Mouse (Mus musculus): Measurements from ENCODE around the gene Chtf18.
"Not testable (repeated sequence)": the region's sequence is repeated elsewhere in the genome, so short reads cannot be mapped to it uniquely, and the experiment has no call there.

The Chtf18 gene

DNA sequence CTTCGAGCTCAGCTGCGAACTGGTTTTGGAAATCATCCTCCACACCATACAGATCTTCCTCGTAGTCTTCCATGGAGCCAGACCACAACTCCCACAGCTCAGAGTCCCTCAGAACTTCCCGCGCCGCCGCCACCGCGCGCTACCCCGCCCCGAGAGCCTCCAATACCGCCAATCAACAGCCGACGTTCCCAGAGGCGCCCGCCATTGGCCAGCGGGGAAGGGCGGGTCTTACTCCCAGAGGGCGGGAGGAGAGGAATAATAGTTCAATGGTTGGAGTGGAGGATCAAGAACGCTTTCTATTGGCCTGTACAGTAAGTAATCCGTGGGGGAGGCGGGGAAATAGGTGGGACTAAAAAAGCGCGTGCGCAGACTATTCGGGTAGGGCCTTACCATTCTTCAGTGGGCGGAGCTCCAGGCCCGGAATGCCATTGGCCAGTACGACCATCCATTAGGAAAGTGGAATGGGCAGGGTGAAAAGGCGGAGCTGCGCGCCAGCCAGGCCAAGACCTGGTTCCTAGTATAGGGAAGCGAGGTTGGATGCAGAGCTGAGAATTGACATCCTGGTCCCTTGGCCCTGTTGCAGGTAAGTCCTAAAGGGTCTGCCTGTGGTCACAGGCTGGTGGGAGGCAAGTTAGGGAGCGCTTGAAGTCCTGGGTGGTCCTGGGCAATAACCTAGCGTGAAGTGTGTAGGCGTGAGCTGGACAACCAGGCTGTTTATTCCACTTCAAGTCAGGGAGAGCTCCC is at the start of gene Chtf18, which contains the start of gene Rpusd1:
Gene Chtf18, minus strand, starts transcription at position 155 of the 744 bp plus-strand sequence.
Gene Rpusd1, plus strand, starts transcription at position 406 of the 744 bp plus-strand sequence.
- peak; percentile 98 for DNase-seq (ENCODE audit: extremely low spot score)

DNA sequence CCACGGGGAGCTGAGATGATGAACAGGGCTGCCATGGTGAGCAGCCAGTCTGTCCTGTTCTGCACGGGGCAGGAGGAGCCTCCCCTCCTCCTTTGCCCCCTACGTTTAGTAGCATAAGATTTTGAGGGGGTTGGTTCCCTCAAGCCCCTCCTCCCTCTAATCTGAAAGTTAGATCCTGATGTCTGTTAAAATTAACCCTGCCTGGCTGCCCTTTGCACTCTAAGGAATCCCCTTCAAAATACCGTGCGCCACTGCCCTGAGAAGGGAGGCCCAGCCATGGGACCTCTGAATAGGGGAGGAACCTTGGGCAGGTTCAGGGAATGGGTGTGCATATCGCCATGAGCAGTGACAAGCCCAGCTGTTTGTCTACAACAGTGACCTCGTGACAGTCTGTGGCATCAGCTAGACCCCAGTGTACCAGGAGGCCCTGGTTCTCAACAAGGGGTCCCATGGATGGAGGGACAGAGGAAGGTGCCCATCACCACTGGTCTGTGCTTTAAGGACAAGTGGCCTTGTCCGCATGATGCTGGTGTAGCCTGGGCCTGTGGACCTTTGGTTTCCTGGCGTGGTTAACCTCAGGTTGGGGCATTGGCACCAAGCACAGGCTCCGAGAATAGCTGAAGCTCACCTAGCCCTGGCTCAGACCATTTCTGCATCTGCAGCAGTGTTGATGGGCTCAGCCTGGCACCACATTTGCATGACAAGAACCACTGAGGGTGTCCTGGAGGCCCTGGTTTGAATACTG is 48.3 kb upstream of the Chtf18 start:
- no peak for DNase-seq (ENCODE audit: extremely low spot score)

DNA sequence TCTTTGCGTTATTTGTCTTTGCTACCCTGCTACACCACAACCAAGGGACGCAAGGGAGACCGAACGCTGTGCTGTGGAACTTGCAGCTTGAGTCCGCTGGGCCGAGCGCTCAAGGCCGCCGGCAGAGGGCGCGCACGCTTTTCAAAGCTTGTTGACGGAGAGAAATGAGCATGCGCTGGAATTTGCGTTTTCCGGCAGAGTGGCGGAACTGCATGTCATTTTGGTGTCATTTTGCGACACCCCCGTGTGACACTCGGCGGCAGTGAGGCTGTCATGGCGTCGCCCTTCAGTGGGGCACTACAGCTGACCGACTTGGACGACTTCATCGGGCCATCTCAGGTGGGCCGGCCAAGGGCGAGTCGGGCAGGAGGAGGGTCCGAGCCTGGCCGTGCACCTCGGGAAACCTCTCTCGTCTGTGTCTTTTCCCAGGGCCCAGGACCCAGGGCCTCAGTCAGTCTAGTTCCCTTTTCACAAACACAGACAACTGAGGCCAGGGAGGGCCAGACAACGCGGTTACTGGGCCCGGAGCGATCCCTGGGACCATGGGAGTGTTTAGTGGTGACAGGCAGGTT is 46.4 kb upstream of the Chtf18 start, which contains the start of gene Narfl:
Gene Narfl, plus strand, starts transcription at position 228 of the 572 bp plus-strand sequence.
- peak; percentile 98 for DNase-seq (ENCODE audit: extremely low spot score)

DNA sequence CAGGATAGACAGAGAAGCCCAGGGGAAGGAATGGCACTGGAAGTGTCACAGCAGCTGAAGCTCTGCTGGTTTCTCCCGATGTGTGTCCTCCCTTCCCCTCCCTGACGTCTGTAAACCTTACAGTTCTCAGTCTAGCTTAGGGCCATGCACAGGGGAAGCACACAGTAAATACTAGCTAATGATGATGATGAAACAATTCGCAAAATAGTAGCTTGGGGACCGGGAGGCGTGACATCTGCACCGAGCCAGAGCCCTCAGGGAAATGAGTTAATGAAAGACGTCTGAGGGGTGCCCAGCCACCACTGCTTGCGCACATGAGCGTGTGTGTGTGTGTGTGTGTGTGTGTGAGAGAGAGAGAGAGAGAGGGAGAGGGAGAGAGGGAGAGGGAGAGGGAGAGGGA is 42.1 kb upstream of the Chtf18 start:
- no peak for DNase-seq (ENCODE audit: extremely low spot score)

DNA sequence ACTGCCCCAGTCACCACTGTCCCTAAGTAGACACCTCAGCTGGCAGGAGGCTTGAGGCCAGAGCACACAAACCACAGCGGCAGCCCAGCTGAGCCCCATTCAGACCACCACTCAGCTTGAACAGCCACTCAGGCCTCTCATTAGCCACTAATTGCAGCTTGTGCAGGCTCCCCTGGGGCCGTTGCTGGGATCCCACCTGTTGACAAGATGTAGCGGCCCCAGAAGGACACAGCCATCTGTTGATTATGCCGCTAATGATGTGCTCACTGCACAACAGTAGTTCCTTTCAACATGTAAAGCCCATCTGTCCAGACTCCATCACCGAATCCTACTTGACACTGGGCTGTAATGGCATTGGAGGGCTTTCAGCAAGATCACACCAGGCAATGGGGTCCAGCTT is 38.7 kb upstream of the Chtf18 start:
- DNase-seq (ENCODE audit: extremely low spot score), result no peak

DNA sequence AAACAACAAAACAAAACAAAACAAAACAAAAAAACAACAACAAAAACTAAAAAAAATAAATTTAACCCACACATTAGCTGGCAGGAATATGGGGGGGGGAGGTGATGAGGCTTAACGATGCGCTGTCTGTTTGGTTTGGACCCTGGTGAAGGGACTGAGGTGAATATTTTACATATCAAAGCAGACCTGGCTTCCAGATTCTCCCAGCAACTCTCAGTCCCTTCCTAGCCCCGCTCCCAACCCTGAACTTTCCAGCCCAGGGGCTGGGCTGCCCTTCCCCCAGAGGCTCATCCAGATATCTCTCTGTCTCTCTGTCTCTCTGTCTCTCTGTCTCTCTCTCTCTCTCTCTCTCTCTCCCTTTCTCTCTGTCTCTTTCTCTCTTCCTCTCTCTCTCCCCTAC is 35.4 kb upstream of the Chtf18 start:
- no peak for DNase-seq (ENCODE audit: extremely low spot score)

DNA sequence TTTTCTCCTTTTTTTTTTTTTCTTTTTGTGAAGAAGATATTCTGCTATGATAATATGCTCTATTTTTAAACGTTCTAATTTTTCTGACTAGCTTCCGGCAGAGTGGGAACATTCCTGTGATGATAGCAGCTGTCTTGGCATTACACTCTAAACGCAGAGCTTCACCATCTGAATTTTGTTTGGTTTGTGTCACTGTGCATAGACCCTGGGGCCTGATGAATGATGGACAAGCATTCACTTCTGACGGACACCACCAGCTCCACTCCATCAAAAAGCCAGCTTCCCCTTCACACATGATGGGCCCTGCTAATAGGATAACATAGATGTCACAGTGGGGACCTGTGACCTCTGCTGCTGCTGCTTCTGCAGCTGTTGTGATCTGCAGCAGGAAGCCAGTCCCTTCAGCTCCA is 34.3 kb upstream of the Chtf18 start:
- DNase-seq (ENCODE audit: extremely low spot score), result no peak

DNA sequence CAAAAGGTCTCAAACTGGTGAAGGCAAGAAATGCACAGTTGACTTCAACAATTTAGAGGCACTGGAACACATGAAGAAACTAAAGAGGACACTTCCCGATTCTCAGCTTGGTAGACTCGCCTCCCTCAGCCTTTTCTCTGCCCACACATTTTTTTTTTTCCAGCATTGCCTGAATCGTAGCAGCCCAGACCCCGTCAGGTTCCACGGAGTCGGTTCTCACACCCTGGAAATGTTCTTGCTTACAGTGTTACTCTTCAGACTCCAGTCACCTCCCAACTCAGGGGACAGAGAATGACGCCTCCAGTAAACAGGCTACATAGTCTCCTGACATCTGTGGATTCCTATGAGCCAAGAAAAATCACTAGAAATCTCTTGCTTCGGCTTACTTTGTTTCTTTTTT is 32.9 kb upstream of the Chtf18 start:
- no peak for DNase-seq (ENCODE audit: extremely low spot score)

DNA sequence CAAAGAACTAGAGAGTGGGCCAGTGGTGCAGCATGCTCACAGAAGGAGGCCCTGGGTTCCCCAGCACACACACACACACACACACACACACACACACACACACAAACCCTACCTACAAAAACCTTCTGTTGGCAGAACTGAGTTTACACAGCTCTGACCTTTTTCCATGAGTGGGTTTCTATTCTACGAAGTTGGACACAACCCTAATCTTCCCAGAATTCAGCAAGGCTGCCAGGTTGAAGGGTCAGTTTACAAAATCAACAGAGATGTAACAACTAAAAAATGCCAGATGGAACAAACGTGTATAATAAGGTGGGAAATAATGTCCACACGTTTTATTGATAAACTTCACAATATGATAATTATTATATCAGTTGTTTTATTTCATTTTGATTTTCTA is 30.5 kb upstream of the Chtf18 start:
- no peak for DNase-seq (ENCODE audit: extremely low spot score)

DNA sequence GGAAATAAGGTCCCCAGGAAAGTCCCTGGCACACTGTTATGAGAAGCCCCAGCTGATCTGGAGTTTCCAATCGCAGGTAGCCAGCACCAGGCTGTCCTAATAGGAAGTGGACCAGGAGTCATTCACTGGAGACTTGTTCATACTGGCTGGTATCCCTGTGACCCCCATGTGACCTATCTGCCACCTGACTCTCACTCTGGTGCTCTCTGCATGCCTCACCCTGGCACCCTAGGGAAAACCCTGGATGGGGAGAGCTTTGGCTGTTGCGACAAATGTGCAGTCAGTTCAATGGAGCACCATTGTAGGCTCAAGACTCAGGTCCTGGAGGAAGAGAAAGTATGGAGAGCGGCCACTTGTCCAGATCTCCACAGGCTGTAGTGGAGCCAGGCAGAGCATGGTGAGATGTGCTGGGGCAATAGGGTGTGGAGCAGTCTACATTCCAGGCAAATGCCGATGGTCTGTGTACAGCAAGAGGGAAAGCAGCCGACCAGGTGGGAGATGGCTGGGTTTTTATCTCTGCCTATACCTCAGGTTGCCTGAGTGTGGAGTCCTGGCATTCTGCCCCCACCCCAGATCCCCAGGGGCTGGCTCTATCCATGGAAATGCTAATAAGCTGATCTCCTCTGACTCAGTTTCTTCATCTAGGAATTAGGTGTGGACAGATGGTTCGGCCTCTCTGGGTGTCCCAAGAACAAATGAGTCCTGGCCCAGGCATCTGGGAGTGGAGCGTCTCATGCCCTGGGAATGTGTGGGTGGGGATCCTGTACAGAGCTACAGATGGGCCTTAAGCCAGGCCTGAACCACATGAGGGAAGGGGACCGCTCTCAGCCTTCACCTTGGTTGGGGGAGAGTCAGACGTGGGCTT is 29.4 kb upstream of the Chtf18 start:
- DNase-seq (ENCODE audit: extremely low spot score), result no peak

DNA sequence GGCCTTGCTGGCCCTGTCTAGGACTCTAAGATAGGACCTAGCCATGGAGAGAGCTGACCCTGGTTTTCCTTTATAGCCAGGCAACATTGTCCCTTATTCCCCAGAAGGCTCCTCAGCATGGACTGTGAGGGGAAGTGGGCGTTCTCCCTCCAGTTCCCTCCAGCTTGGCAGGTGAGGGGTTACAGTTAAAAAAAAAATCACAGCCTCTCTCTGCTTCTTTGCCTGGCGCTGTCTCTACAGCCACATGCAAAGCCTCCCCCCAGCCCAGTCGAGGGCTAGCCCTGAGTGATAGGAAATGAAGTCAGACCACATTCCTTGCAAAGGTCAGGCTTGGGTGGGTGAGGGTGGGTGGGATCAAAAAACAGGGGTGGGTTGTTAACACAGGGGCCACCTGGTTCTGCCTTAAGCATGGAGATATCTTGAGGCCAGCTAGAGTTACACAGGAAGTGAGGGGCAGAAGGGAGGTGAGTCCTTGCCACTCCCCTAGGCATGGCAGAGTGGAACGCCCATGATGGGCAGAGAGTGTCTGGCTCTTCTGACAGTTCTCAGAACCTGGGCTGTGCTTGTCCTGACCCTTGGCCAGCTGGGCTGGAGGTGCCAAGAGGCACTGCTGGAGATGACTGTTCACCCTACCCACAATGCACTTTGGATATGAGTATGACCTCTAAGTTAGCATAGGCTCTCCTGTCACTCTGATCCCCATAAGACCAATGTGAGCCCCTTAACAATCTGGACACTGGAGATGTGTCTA is 28.6 kb upstream of the Chtf18 start:
- DNase-seq (ENCODE audit: extremely low spot score), result no peak

DNA sequence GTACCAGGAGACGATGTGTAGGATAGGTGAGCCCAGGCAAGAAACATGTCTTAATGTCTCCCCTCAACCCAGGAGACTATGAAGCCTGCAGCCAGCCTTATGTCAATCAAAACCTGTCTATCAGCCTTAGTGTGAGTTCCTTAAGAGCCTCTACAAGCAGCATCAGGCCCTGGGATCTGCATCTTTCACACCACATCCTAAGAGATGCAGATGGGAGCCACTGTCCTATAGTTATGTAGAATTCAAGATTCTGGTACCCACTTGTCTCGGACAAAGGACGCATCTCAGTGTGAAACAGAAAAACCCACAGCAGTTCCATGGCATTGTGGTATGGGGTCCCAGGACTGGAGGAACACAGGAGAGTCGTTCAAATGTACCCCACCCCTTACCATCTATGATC is 27.9 kb upstream of the Chtf18 start:
- DNase-seq (ENCODE audit: extremely low spot score), result no peak

DNA sequence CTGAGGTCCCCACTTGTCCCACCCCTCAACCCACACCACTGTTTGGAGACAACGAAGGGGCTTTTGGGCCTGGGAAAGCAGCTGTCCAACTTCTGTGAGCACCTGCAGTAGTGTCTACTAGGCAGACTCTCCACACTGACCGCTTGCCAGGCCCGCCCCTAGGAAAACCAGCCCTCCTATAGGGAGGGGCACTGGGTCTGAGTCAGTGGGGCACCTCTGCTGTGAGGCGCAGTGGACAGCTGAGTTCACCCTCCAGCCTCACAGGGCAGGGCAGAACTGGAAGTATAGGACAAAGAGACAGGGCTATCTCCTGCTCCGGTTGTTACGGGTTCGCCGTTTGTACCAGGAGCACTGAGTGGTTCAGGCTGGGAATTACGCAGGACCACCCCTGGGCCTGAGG is 27.0 kb upstream of the Chtf18 start, which contains the start of gene Msln:
Gene Msln, minus strand, starts transcription at position 138 of the 400 bp plus-strand sequence.
- DNase-seq (ENCODE audit: extremely low spot score), result no peak

DNA sequence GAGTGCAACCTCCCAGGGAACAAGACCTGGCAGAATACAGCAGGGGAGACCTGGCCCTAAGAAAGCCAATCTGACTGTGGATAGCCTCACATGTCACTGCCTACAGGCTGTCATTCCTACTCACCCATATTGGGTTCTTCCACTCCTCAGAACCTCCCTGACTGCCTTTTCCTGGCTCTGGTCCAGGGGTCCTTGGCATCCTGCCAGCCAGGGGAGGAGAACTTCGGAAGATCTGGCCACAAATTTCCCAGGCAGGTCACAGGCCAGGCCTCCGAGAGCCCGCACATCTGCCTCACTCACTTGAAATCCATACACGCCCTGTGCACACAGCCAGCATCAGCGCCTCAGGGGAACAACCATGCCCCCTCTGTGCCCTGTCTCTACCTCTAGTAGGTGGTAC is 24.2 kb upstream of the Chtf18 start:
- DNase-seq (ENCODE audit: extremely low spot score), result no peak

DNA sequence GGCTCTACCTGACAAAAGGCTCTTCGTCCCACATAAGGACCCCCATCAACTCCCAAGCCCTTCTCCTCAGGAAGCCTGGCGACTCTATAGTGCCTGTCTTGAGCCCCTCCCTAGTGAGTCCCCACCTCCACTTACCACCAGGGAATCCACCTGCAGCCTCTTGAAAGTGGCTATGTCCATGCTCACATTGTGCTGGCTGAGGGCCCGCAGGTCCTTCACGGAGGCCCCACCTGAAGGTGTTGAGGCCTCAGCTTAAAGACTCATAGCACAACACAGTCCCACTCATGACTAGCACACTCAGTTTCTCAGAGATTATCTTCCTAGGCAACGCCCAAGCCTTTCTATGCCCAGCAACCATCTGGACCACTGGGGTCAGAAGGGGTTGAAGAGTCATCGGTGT is 22.1 kb upstream of the Chtf18 start:
- DNase-seq (ENCODE audit: extremely low spot score), result no peak

DNA sequence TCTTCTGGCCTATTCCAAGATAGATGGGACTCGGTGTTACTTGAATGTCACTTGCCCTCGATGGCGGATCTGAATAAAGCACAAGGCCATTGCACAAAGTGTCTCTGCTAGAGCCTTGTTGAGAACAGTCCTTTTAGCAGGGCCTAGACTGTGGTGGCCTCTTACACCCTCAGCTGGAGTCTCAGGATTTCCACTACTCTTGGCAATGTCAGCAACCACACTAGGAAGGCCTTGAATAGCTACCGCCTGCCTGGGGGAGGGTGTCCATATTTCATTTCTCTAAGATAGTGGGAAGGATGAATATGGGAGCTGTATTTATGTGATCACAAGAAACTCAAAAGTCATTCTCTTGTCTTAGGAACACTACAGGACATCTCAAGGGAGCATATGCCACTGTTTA is 21.0 kb upstream of the Chtf18 start:
- no peak for DNase-seq (ENCODE audit: extremely low spot score)

DNA sequence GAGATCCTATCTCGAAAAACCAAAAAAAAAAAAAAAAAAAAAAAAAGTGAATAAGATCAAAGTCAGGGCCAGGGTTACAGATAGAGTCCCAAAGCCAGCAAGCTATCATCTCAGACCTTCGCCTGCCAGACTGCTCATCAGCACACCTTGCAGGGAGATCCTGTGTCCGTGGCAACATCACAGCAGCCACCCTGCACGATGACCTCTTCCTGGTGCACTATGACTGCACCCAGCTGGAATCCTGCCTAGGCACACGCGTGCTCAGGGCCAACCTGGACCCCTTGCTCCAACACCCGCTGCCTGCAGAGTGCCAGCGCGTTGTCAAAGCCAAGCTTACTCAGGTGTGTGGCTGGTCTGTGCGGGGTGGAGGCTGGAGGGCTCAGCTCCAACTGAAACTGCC is 17.1 kb upstream of the Chtf18 start:
- no peak for DNase-seq (ENCODE audit: extremely low spot score)

DNA sequence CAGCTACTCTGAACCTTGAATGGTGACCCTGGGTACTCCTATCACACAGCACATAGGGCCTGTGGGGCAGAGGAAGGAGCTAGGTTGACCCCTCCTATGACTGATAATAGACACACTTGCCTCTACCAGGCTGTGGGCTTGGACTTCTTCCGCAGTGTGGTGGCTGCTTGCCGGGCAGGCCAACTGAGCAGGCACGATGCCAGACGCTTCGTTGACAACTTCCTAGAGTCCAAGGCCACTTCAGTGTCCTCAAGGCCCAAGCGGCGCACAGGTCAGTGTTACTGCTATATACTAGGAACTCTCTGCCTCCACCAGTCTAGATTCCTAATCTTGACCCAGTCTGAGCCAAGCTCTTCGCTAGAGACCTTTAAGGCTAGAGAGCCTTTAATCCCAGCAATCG is 16.6 kb upstream of the Chtf18 start:
- DNase-seq (ENCODE audit: extremely low spot score), result no peak

DNA sequence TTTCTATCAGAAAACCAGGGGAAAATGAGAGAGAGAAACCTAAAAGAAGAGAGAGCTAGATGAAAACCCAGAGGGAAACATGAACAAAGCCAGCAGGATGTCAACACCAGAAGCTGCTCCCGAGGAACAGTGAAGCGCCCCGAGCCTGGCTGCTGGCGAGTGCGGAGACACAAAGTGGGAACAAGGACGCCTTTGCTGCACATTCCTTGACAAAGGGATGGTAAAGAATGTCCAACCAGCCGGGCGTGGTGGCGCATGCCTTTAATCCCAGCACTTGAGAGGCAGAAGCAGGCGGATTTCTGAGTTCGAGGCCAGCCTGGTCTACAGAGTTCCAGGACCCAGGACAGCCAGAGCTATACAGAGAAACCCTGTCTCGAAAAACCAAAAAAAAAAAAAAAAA is 14.3 kb upstream of the Chtf18 start:
- DNase-seq (ENCODE audit: extremely low spot score), result not testable (repeated sequence)

DNA sequence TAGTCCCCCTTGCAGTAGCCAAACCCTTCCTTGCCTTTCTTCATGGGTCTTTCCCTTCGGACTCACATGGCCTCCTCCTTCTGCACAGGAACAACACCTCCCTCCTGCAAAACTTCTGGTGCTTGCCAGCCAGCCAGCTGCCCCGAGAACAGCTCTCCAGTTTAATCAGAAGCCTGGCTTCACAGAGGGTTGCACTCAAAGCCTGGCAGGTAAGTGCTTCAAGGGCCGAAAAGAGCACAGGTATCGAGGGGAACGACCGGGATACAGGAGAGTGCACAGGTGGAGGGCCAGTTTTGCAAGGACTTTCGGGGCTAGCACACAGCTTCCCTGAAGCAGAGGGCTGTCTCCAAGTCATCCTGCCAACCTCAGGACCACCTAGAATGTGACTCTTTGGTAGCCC is 11.6 kb upstream of the Chtf18 start:
- DNase-seq (ENCODE audit: extremely low spot score), result no peak

DNA sequence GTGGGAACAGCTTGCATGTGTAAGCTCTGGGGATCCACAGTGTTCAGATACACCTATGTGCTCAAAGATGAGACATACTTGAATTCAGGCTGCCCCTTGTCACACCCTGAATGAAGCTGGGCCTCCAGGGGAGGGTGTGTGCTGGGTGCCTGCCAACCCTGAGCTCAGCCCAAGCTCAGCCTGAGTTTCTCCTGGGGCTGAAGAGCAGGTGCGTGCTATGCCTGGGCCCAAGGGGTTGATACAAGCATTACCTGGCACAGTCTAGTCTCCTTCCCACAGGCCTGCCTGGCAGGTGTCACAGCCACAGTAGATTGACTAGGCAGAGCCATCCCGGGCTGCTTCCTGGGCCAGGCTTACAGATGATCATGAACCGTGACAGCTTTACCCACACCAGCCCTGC is 8.5 kb upstream of the Chtf18 start, which contains the start of gene Mslnl:
Gene Mslnl, plus strand, starts transcription at position 298 of the 400 bp plus-strand sequence.
- no peak for DNase-seq (ENCODE audit: extremely low spot score)

Measured in embryo, embryonic 9.5 days (tissue).